Mouse (Mus musculus): Measurements from ENCODE around the gene Slc1a5. TPM values are rescaled to one million over a fixed set of nuclear protein-coding genes. Genes with fewer than 3 reads are reported as not detected.

The Slc1a5 gene
- total RNA-seq, 1 experiment from 2014 or later: 41.8 TPM

DNA sequence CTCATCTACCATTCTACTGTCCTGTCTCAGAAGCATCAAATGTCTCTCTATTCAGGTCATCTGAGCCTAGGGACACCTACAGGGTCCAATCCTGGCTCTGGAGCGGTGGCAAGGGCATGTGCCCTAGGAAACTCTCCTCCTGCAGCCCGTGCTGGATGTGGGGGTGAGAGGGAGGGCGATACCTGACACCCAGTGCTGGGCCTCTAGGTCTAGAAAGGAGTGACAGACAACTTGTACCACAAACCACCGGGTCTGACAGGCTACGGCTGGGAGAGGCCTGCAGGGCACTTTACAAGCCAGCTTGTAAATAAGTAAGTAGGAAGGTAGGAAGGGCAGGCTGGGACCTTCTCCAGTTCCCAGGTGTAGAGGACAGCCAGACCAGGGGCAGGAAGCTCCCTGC is 5.3 kb upstream of the Slc1a5 start:
- ATAC-seq (replicated peaks in 1 of 2; ENCODE audit: insufficient read depth in 1 of 2, low FRiP score in 2 of 2, low TSS enrichment in 1 of 2, low read depth in 1 of 2, poor library complexity in 2 of 2, severe bottlenecking in 2 of 2): no peak

DNA sequence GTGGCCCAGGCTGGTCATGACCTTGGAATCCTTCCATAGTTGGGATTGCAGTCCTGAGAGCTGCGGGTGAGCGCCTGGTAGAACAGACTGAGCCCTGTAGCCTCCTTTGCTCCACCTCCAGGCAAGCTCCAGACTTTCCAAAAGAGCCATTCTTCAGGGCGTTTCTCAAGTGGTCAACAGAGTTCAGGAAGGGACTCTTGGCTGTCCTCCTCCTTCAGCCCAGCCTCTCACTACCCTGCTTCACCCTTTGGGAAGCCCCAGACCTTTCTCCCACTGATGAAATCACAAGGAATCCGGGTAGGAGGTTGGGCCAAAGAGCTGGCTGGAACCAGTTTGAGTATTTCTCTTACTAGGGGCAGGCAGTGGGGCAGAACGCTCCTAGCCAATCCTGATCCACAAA is 1.1 kb upstream of the Slc1a5 start:
- ATAC-seq (replicated peaks in 1 of 2; ENCODE audit: insufficient read depth in 1 of 2, low FRiP score in 2 of 2, low TSS enrichment in 1 of 2, low read depth in 1 of 2, poor library complexity in 2 of 2, severe bottlenecking in 2 of 2): no peak

DNA sequence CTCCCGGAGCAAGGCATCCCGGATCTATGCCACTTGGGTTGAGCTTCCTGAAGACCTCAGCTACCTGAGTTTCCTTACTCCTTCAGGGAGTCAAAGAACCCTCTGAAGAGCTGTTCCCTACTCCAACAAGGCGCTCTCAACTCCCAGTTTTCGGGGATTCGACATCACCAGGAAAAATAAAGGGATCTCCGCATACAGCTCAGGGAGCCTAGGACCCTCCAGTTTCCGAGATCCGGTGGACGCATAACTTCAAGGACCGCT is 345 bp downstream of the Slc1a5 start:
- ATAC-seq (replicated peaks in 1 of 2; ENCODE audit: insufficient read depth in 1 of 2, low FRiP score in 2 of 2, low TSS enrichment in 1 of 2, low read depth in 1 of 2, poor library complexity in 2 of 2, severe bottlenecking in 2 of 2): 0 out of 4 replicates have a peak, but pooled peaks of 1 of the 2 experiments have one; percentile 1

DNA sequence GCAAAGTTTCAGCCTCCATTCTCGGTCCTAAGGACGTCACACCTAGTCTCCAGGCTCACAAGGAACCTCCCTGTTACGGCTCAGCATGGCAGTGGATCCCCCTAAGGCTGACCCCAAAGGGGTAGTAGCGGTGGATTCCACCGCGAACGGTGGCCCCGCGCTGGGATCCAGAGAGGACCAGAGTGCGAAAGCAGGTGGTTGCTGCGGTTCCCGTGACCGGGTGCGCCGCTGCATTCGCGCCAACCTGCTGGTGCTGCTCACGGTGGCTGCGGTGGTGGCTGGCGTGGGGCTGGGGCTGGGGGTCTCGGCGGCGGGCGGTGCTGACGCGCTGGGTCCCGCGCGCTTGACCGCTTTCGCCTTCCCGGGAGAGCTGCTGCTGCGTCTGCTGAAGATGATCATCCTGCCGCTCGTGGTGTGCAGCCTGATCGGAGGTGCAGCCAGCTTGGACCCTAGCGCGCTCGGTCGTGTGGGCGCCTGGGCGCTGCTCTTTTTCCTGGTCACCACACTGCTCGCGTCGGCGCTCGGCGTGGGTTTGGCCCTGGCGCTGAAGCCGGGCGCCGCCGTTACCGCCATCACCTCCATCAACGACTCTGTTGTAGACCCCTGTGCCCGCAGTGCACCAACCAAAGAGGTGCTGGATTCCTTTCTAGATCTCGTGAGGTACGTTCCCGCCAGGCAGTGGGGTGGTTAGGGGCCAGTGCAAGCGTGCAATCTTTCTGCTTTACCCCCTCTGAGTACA is 845 bp downstream of the Slc1a5 start:
- peak in 1 of 2 experiments; percentile 4; a peak in 1 of 4 replicates for ATAC-seq (replicated peaks in 1 of 2; ENCODE audit: insufficient read depth in 1 of 2, low FRiP score in 2 of 2, low TSS enrichment in 1 of 2, low read depth in 1 of 2, poor library complexity in 2 of 2, severe bottlenecking in 2 of 2)

DNA sequence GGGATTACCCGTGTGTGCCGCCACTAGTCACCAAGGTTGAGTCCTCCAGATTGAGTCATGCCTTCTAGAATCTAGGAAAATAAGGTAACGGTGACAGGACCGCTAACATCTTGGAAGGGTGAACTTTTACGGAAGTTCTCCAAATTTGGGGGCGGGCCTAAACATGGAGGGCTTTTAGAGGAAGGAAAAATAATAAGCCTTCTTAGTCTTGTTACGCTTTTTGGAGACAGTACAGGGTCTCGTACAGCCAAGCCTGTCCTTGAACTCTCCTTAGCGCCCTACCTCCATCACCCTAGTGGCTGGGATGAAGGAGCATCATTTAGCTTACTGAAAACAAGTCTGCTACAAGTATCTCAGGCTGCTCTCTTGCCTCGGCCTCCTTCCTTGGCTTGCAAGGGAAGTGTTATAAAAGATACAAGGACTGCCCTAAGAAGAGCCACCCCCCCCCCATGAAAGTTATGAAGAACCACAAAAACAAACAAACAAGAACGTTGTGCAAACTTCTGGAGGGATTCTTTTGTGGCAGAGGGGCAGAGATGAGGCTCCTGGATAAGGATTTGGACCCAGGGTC is 1.5 kb downstream of the Slc1a5 start:
- peak; percentile 9 to 29; a peak in 2 of 4 replicates for ATAC-seq (replicated peaks in 1 of 2; ENCODE audit: insufficient read depth in 1 of 2, low FRiP score in 2 of 2, low TSS enrichment in 1 of 2, low read depth in 1 of 2, poor library complexity in 2 of 2, severe bottlenecking in 2 of 2)

DNA sequence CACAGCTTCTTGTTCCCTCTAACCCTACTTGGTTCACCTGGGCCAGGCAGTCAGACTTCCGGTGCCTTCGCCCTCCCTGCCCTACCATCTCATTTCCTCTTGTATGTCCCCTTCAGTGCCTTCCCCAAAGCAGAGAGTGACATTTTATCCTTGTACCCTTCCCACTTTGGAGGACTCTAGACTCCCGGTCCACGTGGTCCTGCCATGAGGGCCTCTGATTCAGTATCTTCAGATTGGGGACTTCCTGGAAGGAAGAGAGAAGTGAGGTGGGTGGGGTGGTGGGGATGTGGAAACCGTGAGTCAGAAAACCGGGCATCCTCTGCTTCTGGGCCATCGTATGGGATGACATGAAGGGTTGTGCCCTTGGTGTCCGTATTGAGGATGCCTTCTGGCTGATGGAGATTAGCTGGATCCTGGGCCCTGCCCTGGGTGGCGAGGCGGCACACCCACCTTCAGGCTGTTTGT is 2.1 kb downstream of the Slc1a5 start:
- peak; percentile 12 to 13; a peak in 2 of 4 replicates for ATAC-seq (replicated peaks in 1 of 2; ENCODE audit: insufficient read depth in 1 of 2, low FRiP score in 2 of 2, low TSS enrichment in 1 of 2, low read depth in 1 of 2, poor library complexity in 2 of 2, severe bottlenecking in 2 of 2)

DNA sequence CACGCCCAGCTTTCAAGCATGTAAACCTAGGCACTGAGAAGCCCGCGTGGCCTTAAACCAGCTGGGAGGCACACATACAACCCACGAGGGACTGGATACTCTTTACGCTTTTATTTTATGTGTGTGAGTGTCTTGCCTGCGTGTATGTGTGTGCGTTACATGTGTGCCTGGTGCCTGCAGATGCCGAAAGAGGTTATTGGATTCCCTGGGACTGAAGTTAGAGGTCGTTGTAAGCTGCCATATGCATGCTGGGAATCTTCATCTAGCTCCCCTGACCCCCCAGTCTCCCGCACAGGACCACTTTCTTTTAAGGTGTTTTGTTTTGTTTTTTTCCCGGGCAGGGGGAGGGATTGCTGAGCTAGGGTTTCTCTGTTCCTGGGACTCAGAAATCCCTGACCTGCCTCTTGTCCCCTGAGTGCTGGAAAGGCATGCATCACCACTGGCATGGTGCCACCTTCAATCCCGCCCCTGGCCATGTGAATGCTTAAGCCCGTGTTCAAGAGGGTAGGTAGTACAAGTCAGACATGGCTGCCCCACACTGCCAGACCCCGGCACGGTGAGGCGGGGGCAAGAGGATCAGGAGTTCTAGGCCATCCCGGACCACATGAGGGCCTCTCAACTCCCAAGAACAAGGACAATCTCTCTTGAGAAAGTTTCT is 2.7 kb downstream of the Slc1a5 start:
- ATAC-seq (replicated peaks in 1 of 2; ENCODE audit: insufficient read depth in 1 of 2, low FRiP score in 2 of 2, low TSS enrichment in 1 of 2, low read depth in 1 of 2, poor library complexity in 2 of 2, severe bottlenecking in 2 of 2): no peak

DNA sequence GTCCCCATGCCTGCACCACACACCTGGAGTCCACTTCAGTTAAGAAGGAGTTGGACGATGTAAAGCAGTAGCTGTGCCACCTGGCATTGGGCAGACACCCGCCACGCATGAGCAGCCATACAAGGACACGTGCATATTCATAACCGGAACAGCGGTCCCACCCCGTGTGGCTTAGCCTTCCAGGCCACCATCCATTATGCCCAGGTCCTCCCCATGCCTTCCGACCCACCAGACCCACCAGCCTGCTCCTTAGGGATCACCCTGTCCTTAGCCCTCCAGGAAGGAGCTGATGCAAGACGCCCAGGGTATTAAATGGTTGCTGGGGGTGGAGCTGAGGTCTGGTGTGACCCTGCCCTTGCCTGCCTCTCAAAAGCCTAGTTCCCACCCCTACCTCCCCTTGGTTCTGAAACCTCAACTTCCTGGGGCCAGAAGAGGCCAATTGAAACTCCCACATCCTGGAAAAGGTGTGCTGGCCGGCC is 3.4 kb downstream of the Slc1a5 start:
- ATAC-seq (replicated peaks in 1 of 2; ENCODE audit: insufficient read depth in 1 of 2, low FRiP score in 2 of 2, low TSS enrichment in 1 of 2, low read depth in 1 of 2, poor library complexity in 2 of 2, severe bottlenecking in 2 of 2): no peak

DNA sequence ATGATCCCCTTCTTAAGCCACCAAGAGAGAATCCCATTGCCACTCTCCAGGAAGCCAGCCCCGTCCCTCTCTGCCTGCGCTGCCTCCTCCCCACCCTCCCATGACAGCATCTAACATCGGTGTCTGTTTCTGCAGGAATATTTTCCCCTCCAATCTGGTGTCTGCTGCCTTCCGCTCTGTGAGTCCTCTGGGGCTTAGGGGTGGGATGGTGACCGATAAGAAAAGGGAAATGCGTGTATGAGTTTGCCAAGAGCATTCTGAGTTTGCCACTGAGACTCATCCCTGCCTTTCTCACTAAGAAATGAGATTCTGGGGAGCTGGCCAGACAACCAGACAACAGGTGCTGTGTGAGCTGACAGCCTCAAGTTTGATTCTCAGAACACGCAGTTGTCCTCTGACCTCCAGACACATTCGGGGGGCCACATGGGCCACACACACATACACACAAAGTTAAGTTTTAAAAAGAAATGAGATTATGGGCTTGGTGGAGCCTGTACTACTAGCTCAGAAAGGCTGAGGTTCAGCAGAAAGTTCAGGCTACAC is 4.5 kb downstream of the Slc1a5 start:
- ATAC-seq (replicated peaks in 1 of 2; ENCODE audit: insufficient read depth in 1 of 2, low FRiP score in 2 of 2, low TSS enrichment in 1 of 2, low read depth in 1 of 2, poor library complexity in 2 of 2, severe bottlenecking in 2 of 2): no peak

DNA sequence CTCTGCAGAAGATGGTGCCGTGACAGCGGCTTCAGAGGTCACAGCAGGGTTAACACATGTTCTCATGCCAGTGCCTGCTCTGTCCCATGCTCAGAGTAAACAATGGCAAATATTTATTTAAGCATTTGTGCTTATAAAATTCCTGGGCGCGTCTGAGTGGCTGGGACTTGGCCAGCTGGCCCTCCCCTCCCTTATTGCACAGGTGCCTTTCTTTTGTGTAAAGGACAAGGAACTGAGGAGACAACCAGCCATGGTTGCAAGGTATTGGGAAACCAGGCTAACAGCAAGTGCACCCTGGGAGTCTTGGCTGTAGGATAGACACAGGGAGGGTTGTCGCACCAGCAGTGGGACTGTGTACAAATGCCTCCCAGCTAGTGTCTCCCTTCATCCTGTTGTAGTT is 11.2 kb downstream of the Slc1a5 start:
- no peak for ATAC-seq (replicated peaks in 1 of 2; ENCODE audit: insufficient read depth in 1 of 2, low FRiP score in 2 of 2, low TSS enrichment in 1 of 2, low read depth in 1 of 2, poor library complexity in 2 of 2, severe bottlenecking in 2 of 2)

DNA sequence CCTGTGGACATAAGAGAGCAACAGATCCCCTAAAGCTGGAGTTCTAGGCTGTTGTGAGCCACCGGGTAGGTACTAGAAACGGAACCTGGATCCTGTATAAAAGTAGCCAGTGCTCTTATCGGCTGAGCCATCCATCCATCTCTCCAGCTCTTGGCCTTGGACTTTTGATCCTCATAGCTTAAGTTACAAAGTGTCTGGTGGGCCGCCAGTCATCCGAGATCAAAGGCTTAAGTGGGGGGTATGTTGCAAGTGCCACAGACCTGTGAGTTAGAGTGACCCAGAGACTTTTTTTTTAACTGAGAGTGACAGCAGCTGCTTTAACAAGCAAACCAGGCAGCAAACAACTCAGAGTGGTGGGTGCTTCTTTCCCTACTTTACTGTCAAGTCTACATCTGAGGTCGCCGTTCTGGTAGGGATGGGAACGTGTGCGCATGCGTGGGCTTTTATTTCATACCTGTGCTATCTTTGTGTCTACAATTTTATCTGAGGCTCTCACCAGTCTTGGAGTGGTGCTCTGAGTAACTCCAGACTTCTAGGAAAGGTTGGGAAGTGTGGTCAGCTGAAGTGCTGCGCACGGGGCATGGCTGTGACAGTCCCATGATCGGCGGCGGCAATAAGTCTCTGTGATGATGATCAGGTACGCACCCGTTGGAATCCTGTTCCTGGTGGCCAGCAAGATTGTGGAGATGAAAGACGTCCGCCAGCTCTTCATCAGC is 12.0 kb downstream of the Slc1a5 start:
- no peak for ATAC-seq (replicated peaks in 1 of 2; ENCODE audit: insufficient read depth in 1 of 2, low FRiP score in 2 of 2, low TSS enrichment in 1 of 2, low read depth in 1 of 2, poor library complexity in 2 of 2, severe bottlenecking in 2 of 2)

DNA sequence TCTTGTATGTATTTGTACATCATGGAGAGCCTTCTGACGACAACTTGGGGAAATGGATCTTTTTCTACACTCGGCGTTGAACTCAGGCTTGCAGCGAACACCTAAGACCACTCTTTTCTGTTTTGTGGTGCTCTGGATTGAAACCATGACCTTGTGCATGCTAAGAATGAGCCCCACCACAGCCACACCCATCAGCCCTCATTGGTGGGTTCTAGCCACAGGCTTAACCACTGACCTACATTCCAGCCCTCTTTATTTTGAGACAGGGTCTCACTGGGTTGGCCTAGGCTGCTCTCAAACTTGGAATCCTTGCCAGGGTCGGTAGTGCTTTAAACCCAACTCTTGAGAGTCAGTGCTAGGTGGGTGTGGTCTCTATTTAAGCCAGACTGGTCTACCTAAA is 13.7 kb downstream of the Slc1a5 start:
- no peak for ATAC-seq (replicated peaks in 1 of 2; ENCODE audit: insufficient read depth in 1 of 2, low FRiP score in 2 of 2, low TSS enrichment in 1 of 2, low read depth in 1 of 2, poor library complexity in 2 of 2, severe bottlenecking in 2 of 2)

DNA sequence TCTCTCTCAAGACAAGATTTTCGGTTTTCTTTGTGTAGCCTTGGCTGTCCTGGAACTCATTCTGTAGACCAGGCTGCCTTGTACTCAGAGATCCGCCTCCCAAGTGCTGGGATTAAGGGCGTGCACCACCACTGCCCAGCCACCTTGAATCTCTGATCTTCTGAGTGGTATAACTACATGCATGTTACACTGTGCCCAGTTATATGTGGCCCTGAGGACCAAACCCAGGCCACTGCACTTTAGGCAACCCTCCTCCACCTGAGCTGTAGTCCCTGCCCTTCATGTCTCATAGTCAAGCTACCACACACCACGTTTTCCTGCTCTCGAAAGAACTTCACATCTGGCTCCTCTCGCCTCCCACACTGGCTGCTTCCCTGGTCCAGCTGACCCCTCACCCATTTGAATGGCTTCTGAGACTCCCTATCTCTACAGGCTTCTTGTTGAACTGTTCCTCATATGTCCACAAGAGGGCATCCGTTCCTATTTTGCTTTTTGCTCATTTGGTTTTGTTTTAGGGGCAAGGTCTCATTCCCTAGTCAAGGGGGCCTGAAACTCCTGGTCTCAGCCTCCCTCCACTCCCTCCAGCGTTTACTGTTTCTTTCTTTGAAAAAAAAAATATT is 23.4 kb downstream of the Slc1a5 start:
- peak; percentile 42 to 67; a peak in 3 of 4 replicates for ATAC-seq (replicated peaks in 1 of 2; ENCODE audit: insufficient read depth in 1 of 2, low FRiP score in 2 of 2, low TSS enrichment in 1 of 2, low read depth in 1 of 2, poor library complexity in 2 of 2, severe bottlenecking in 2 of 2)

DNA sequence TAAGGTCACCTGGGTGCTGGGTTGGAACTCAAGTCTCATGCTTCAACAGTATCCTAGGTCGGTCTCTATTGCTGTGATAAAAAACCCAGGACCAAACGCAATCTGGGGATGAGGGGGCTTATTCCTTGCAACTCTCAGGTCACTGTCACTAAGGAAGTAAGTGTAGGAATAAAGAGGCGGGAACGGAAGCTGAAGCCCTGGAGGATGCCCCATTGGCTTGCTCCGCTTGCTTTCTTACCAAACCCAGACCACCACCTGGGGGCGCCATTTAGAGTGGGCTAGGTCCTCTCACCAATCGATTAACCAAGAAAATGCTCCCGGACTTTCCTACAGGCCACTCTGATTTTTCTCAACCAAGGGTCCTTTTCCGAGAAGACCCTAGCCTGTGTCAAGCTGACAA is 26.8 kb downstream of the Slc1a5 start:
- ATAC-seq (replicated peaks in 1 of 2; ENCODE audit: insufficient read depth in 1 of 2, low FRiP score in 2 of 2, low TSS enrichment in 1 of 2, low read depth in 1 of 2, poor library complexity in 2 of 2, severe bottlenecking in 2 of 2): no peak

DNA sequence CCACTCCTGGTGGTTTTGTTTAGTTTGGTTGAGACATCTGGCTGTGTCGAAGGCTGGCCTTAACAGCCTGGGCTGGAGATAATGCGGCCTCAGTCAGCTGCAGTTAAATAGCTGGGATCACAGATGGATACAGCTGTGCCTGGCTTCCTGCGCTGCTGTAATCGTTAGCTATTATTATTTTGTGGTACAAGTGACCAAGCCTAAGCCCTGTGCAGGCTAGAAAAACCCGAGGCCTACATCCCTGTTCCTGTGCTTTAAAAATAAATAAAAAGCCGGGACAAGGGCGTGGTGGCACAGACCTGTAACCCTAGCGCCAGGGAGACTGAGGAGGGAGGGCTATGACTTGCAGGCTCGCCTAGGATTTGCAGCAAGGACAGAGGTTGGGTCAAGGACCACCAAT is 27.5 kb downstream of the Slc1a5 start:
- no peak for ATAC-seq (replicated peaks in 1 of 2; ENCODE audit: insufficient read depth in 1 of 2, low FRiP score in 2 of 2, low TSS enrichment in 1 of 2, low read depth in 1 of 2, poor library complexity in 2 of 2, severe bottlenecking in 2 of 2)

DNA sequence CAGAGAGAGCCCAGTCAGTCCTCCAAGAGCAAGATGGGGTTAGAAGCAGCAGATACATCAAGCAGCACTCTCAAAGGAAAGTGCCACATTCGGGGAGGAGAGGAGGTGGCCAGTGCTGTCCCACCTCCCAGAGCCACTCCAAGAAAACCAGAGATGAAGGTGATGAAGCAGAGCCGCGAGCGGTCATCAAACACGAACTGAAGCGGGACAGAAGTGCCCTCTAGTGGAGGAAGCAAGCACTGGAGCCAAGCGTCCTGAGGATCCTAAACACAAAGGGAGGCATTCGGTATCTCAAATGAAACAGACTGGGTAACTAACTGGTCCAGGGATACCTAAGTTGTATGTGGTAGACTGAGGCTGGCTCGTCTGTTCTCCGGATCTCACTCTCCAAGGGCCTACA is 28.6 kb downstream of the Slc1a5 start:
- ATAC-seq (replicated peaks in 1 of 2; ENCODE audit: insufficient read depth in 1 of 2, low FRiP score in 2 of 2, low TSS enrichment in 1 of 2, low read depth in 1 of 2, poor library complexity in 2 of 2, severe bottlenecking in 2 of 2): peak in 1 of 2 experiments; percentile 66; a peak in 1 of 4 replicates

DNA sequence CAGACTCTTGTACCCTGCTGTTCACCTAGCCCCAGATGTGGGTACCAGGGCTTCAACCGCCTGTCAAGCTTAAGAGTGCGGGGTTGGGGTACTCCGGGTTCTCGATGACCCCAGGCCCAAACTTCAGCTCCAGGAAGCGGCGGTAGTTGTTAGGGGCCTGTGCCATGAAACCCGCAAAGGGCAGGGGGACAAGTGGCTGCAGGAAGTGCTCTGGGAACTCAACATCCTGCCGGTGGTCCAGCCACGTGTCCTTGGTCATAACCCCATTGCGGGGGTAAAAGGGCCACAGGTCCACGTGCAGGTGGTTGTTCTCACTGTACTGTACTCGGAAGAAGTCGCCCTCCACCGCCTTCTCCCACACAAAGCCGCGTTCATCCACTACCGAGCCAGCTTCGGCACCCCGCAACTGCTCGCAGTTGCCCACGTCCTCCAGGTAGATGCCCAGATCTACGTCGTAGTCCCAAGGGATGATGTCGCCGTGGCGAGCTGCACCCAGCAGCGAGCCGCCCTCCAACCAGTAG is 29.3 kb downstream of the Slc1a5 start:
- no peak for ATAC-seq (replicated peaks in 1 of 2; ENCODE audit: insufficient read depth in 1 of 2, low FRiP score in 2 of 2, low TSS enrichment in 1 of 2, low read depth in 1 of 2, poor library complexity in 2 of 2, severe bottlenecking in 2 of 2)
